Mouse (Mus musculus) small intestine, adult 2 months (tissue): Measurements from ENCODE around the gene Sypl2.

Experiments
- CTCF ChIP-seq: fragments of 200-500 bp; IDR thresholded peaks from 2 replicates; pipeline ENCODE4 v1.5.1; 2012; ENCODE audit warnings: low read depth, mild to moderate bottlenecking, control low read depth, inconsistent platforms, low read length, moderate library complexity, mixed read lengths; ENCODE audit not compliant: insufficient replicate concordance, insufficient read length; ENCODE audit errors: extremely low read depth
- POLR2A ChIP-seq: fragments of 200-500 bp; IDR thresholded peaks from 2 replicates; pipeline ENCODE4 v1.6.1; 2012; ENCODE audit warnings: low read depth, mild to moderate bottlenecking, control low read depth, inconsistent platforms, low read length, moderate library complexity

GRCm38 (mm10) chr3:108174672-108175531 is 51.5 kb downstream of the Sypl2 start:
- TF ChIP-seq CTCF, result no peak
- TF ChIP-seq POLR2A, result no peak
